8 mouse cellular contexts compared by ENCODE assay signal in the genomic region with DNA sequence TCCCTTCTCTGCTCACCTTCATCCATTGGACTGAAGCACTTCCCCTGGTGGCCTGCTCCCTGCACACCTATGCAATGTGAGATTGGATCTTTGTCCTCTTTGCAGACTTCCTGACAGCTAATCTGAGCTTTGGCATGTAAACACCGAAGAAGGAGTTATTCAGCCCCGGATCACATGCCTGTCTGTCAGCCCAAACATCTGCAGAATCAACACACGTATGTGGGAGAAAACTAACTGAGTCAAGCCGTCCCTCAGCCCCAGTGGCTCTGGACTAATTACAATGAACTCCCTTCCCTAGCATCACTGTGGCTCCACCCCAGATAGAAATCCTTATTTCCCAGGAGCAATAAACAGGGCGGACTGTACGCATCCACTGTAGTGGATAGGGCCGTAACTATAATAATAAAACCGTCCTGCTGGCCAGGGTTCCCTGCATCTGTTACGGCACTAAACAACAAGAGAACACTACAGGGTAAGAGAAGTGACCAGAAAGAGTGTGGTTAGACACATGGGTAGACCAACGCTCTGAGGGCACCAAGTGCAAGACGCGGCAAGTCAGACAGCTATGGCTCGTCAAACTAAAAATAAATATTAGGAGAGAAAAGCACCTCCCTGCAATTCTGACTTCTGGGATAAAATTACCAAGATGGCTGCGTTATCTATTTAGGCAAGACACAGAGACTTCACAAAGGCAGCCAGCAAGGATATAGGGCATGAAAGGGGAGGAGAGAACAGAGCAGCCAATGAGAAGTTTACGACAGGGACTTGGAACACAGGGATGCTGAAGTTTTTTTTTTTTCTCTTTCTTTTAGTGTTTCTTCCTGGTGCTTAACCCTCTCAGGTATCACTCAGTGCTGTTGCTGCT. TPM values are rescaled to one million over a fixed set of nuclear protein-coding genes. Genes with fewer than 3 reads are reported as not detected.
A peak's percentile ranks its signal among the peaks of the same experiment; 100 is the strongest.
DNase-seq lines count a peak whose midpoint lies in the region; ATAC-seq and TF ChIP-seq lines count a peak whose summit lies in the region.

No protein-coding gene starts in this region.

- no peaks in the 10 kb centered on the region for H3K27me3 ChIP-seq in lung, embryonic 15.5 days
- no peaks in the 10 kb centered on the region for H3K27me3 ChIP-seq in limb, embryonic 14.5 days (ENCODE audit: control insufficient read depth, insufficient read depth, low read length)
- no peaks in the 10 kb centered on the region for H3K27me3 ChIP-seq in stomach, embryonic 16.5 days (ENCODE audit: control insufficient read depth, insufficient read depth, low read length)

- H3K4me3 ChIP-seq in lung, embryonic 15.5 days = peak overlapping the region; percentile 74
- H3K4me3 ChIP-seq in limb, embryonic 14.5 days (replicated peaks; ENCODE audit: low read length) = peak overlapping the region; percentile 75
- H3K4me3 ChIP-seq in stomach, embryonic 16.5 days (replicated peaks; ENCODE audit: low read length) = peak overlapping the region; percentile 59

- no peaks in the 10 kb centered on the region for H3K9me3 ChIP-seq in lung, embryonic 15.5 days
- H3K9me3 ChIP-seq in limb, embryonic 14.5 days (ENCODE audit: control insufficient read depth, low read length) = no peaks in the 10 kb centered on the region
- H3K9me3 ChIP-seq in stomach, embryonic 16.5 days (replicated peaks; ENCODE audit: control insufficient read depth, low read length) = no peaks in the 10 kb centered on the region

- DNase-seq in lung, postnatal 14 days = no peak
- DNase-seq in heart, adult 8-10 months (ENCODE audit: low spot score) = peak; percentile 53
- peak; percentile 81 for DNase-seq in limb, embryonic 14.5 days (ENCODE audit: low spot score)
- no peak for DNase-seq in layer of hippocampus, postnatal 25 days (ENCODE audit: extremely low spot score in 1 of 2, low spot score in 1 of 2)
- no peak for DNase-seq in ovary, adult 18-20 months (ENCODE audit: low spot score)
- no peak for DNase-seq in frontal cortex, adult 2 months (ENCODE audit: extremely low spot score in 1 of 2, low spot score in 1 of 2)

- peak overlapping the region; percentile 33 for H3K9ac ChIP-seq in lung, embryonic 15.5 days
- H3K9ac ChIP-seq in limb, embryonic 14.5 days (ENCODE audit: low read depth, low read length, severe bottlenecking) = peak overlapping the region; percentile 91
- H3K9ac ChIP-seq in stomach, embryonic 16.5 days (ENCODE audit: low read length) = peak overlapping the region; percentile 27

- WGBS in lung, embryonic 15.5 days = 4% methylated on average over 15 of the region's 15 CpGs
- 5% methylated on average over 15 of the region's 15 CpGs for WGBS in limb, embryonic 14.5 days
- 8% methylated on average over 15 of the region's 15 CpGs for WGBS in stomach, embryonic 16.5 days

- H3K4me1 ChIP-seq in lung, embryonic 15.5 days = peaks cover 18% of the 10 kb centered on the region
- H3K4me1 ChIP-seq in limb, embryonic 14.5 days (ENCODE audit: control insufficient read depth, insufficient read depth, low read length) = peaks cover 26% of the 10 kb centered on the region
- peaks cover 13% of the 10 kb centered on the region for H3K4me1 ChIP-seq in stomach, embryonic 16.5 days (ENCODE audit: control insufficient read depth, insufficient read depth, low read length)

- peak overlapping the region; percentile 74 for H3K4me2 ChIP-seq in lung, embryonic 15.5 days
- H3K4me2 ChIP-seq in limb, embryonic 14.5 days (replicated peaks; ENCODE audit: low read depth, low read length, severe bottlenecking) = peak overlapping the region; percentile 81
- peak overlapping the region; percentile 90 for H3K4me2 ChIP-seq in stomach, embryonic 16.5 days (ENCODE audit: low read depth, low read length)

- peak; percentile 21; the same call in 1 of the 2 replicates for ATAC-seq in lung, embryonic 15.5 days (ENCODE audit: borderline replicate concordance, extremely low read depth, low FRiP score, low TSS enrichment)
- peak; percentile 64 for ATAC-seq in limb, embryonic 14.5 days (ENCODE audit: low FRiP score, low read depth)
- no peak for ATAC-seq in stomach, embryonic 16.5 days (ENCODE audit: insufficient read depth, low FRiP score)

- no peak for TF ChIP-seq POLR2A in limb, embryonic 14.5 days (IDR thresholded peaks at IDR 0.05; ENCODE audit: borderline replicate concordance, extremely low read depth, insufficient read depth, insufficient read length)

- H3K27ac ChIP-seq in lung, embryonic 15.5 days = peak overlapping the region; percentile 97
- peak overlapping the region; percentile 90 for H3K27ac ChIP-seq in limb, embryonic 14.5 days (replicated peaks; ENCODE audit: low read depth, low read length)
- H3K27ac ChIP-seq in stomach, embryonic 16.5 days (ENCODE audit: low read length) = peak overlapping the region; percentile 50

- peaks cover 11% of the 10 kb centered on the region for H3K36me3 ChIP-seq in lung, embryonic 15.5 days
- 0 out of 2 replicates have a peak, but pooled peaks cover 8% of the 10 kb centered on the region for H3K36me3 ChIP-seq in limb, embryonic 14.5 days (ENCODE audit: control insufficient read depth, insufficient read depth, low read length)
- H3K36me3 ChIP-seq in stomach, embryonic 16.5 days (ENCODE audit: control insufficient read depth, insufficient read depth, low read length) = no peaks in the 10 kb centered on the region

RNA-seq across cellular contexts. Expression of gene Tgfb2, which starts 3.2 kb away (rescaled TPM):
- polyA plus RNA-seq in lung, embryonic 15.5 days (2015; fragmentation: Nextera tagmentation; extraction: Ambion mirVana) = 83.8 and 89.9 TPM in 2 replicates
- 1 to 10 TPM; 4.7 to 7.1 (median 5.6) TPM for total RNA-seq in heart, adult 8-10 months (2022)
- 25.3 and 26.1 TPM in 2 replicates for polyA plus RNA-seq in limb, embryonic 14.5 days (2012; rRNA removed)
- polyA plus RNA-seq in limb, embryonic 14.5 days (2014; fragmentation: Nextera tagmentation; extraction: Ambion mirVana) = 73.5 and 89.7 TPM in 2 replicates
- 24.3 and 24.5 TPM in 2 replicates for polyA plus RNA-seq in stomach, embryonic 16.5 days (2015; fragmentation: Nextera tagmentation; extraction: Ambion mirVana)
- 10 to 100 TPM; 29.2 to 30.7 TPM for total RNA-seq in layer of hippocampus, postnatal 25 days (2021)
- 4.1 and 5.2 TPM in 2 replicates for polyA plus RNA-seq in frontal cortex, adult 2 months (2012; rRNA removed)

RNA-seq across cellular contexts. Expression of gene Rrp15, which starts 46.5 kb away (rescaled TPM):
- 62.3 and 63.5 TPM in 2 replicates for polyA plus RNA-seq in lung, embryonic 15.5 days (2015; fragmentation: Nextera tagmentation; extraction: Ambion mirVana)
- 1 to 10 TPM; 6.9 to 8.0 (median 7.8) TPM for total RNA-seq in heart, adult 8-10 months (2022)
- 18.6 and 40.0 TPM in 2 replicates for polyA plus RNA-seq in limb, embryonic 14.5 days (2012; rRNA removed)
- 62.6 and 64.8 TPM in 2 replicates for polyA plus RNA-seq in limb, embryonic 14.5 days (2014; fragmentation: Nextera tagmentation; extraction: Ambion mirVana)
- polyA plus RNA-seq in stomach, embryonic 16.5 days (2015; fragmentation: Nextera tagmentation; extraction: Ambion mirVana) = 51.1 and 53.7 TPM in 2 replicates
- total RNA-seq in layer of hippocampus, postnatal 25 days (2021) = 10 to 100 TPM; 14.8 to 14.9 TPM
- polyA plus RNA-seq in frontal cortex, adult 2 months (2012; rRNA removed) = 14.8 and 16.1 TPM in 2 replicates

Comparison
In these comparisons a context has a peak if more than half of its experiments do, and no peak if none do; other contexts are left out.
1. H3K9ac ChIP-seq: peak in every context shown above with its lines; median percentile 91 in limb, embryonic 14.5 days; 33 in lung, embryonic 15.5 days; 27 in stomach, embryonic 16.5 days.
2. DNase-seq: peak in heart, adult 8-10 months (single experiment) and limb, embryonic 14.5 days (single experiment); none in lung, postnatal 14 days (single experiment), layer of hippocampus, postnatal 25 days (0 of 2), ovary, adult 18-20 months (single experiment) and frontal cortex, adult 2 months (0 of 2).
3. Peak in every context shown above with its lines, with median percentiles within 50 percentile points of each other: H3K27ac ChIP-seq, H3K4me2 ChIP-seq and H3K4me3 ChIP-seq.